Mouse (Mus musculus) gastrocnemius, postnatal 36 days (tissue): ENCODE data around the gene Tmem147. TPM values are rescaled to one million over a fixed set of nuclear protein-coding genes. Genes with fewer than 3 reads are reported as not detected.
"Not testable (repeated sequence)": the region's sequence is repeated elsewhere in the genome, so short reads cannot be mapped to it uniquely, and the experiment has no call there.

Experiments used
- DNase-seq, 2 experiments: peaks; one replicate each; pipeline ENCODE4 v3.0.0; 2022
- intact Hi-C: fragments of 180-260 bp; cut with DNase I; formaldehyde crosslinking; loops from one replicate; pipeline ENCODE4 v1.15.1; 2025
- total RNA-seq, 2 experiments: library from RNA; stranded (reverse); gene quantifications; 2 replicates each; pipeline ENCODE4 v1.2.3; 2021

The Tmem147 gene
- total RNA-seq, 2 experiments from 2014 or later = 251 to 273 TPM

- DNase-seq = not testable (repeated sequence)
- intact Hi-C loops = loop anchor here (5.0 to 10.0 kb wide), 2 partner anchors 83 to 195 kb away; partner anchors contain the start of gene Arhgap33
These were observed 853 bp upstream of the Tmem147 start for GRCm38 (mm10) chr7:30730064-30730722.

GRCm38 (mm10) chr7:30728739-30729395, 473 bp downstream of the Tmem147 start:
- DNase-seq = no peak
- intact Hi-C loops = no loop called here

GRCm38 (mm10) chr7:30728214-30728613, 1.1 kb downstream of the Tmem147 start:
- intact Hi-C loops = no loop called here
- DNase-seq = no peak

GRCm38 (mm10) chr7:30723274-30723953, 5.9 kb downstream of the Tmem147 start:
- intact Hi-C loops = no loop called here
- DNase-seq = no peak

GRCm38 (mm10) chr7:30721286-30721685, 8.1 kb downstream of the Tmem147 start:
- DNase-seq = no peak
- intact Hi-C loops = no loop called here

GRCm38 (mm10) chr7:30719669-30720068, 9.7 kb downstream of the Tmem147 start:
- intact Hi-C loops = no loop called here
- no peak for DNase-seq

GRCm38 (mm10) chr7:30717716-30718046, 11.7 kb downstream of the Tmem147 start:
- intact Hi-C loops = no loop called here
- no peak for DNase-seq

GRCm38 (mm10) chr7:30717006-30717715, 12.2 kb downstream of the Tmem147 start:
- peak in 1 of 2 experiments; percentile 32 for DNase-seq

GRCm38 (mm10) chr7:30711942-30712341, 17.4 kb downstream of the Tmem147 start, which contains the start of gene Atp4a:
Gene Atp4a, plus strand, starts transcription at chr7:30712209.
- no peak for DNase-seq
- intact Hi-C loops = no loop called here

More at GRCm38 (mm10) chr7:30717006-30717715, 12.2 kb downstream of the Tmem147 start:
- intact Hi-C loops = no loop called here

GRCm38 (mm10) chr7:30707441-30707840, 21.9 kb downstream of the Tmem147 start:
- intact Hi-C loops = no loop called here
- no peak for DNase-seq

GRCm38 (mm10) chr7:30706214-30706882, 23.0 kb downstream of the Tmem147 start:
- no peak for DNase-seq
- intact Hi-C loops = no loop called here

- intact Hi-C loops = no loop called here
- DNase-seq = no peak
These were observed 30.8 kb downstream of the Tmem147 start, which contains the start of gene 2200002J24Rik for GRCm38 (mm10) chr7:30698589-30698988. Gene 2200002J24Rik, plus strand, starts transcription at chr7:30698926.

- no peak for DNase-seq
- intact Hi-C loops = no loop called here
These were observed 31.2 kb downstream of the Tmem147 start for GRCm38 (mm10) chr7:30698101-30698500.

- no peak for DNase-seq
- intact Hi-C loops = no loop called here
These were observed 41.0 kb downstream of the Tmem147 start for GRCm38 (mm10) chr7:30688325-30688724.

- intact Hi-C loops = no loop called here
These were observed 45.9 kb downstream of the Tmem147 start for GRCm38 (mm10) chr7:30683425-30683824.

GRCm38 (mm10) chr7:30681897-30682296, 47.4 kb downstream of the Tmem147 start:
- intact Hi-C loops = no loop called here
- DNase-seq = no peak

More at GRCm38 (mm10) chr7:30683425-30683824, 45.9 kb downstream of the Tmem147 start:
- DNase-seq = no peak

- intact Hi-C loops = no loop called here
- DNase-seq = no peak
These were observed 50.9 kb downstream of the Tmem147 start for GRCm38 (mm10) chr7:30678263-30678975.
